Mouse (Mus musculus): ENCODE measurements around the gene Adamts2.

The Adamts2 gene

DNA sequence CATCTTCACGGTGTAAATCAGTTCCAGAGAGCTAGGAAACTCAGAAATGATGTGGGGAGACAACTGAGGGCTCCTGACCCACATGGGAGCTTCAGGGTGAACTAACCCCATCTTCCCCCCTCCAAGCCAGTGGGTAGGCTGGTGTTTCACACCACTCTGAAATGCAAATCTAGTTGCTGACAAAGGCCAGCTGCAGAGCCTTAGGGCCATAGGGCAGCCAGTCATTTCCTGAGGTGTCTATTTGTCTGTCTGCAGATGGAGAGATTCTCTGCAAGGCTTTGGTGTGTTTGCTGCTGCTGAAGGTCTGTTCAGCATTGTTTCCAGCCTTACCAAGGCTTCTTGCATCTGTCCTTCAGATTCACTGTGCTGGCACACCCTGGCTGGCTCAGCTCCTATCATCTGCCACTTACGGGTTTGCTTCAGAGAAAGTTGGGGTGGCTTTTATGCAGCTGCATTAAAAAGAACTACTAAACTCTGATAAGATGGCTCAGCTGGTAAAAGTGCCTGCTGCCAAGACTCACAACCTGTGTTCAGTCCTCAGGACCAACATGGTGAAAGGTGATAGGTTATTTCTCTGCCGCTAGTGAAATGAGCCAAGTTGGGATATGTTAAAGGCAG, 246.7 kb downstream of the Adamts2 start:
- no peak for DNase-seq (ENCODE audit: low read depth)

DNA sequence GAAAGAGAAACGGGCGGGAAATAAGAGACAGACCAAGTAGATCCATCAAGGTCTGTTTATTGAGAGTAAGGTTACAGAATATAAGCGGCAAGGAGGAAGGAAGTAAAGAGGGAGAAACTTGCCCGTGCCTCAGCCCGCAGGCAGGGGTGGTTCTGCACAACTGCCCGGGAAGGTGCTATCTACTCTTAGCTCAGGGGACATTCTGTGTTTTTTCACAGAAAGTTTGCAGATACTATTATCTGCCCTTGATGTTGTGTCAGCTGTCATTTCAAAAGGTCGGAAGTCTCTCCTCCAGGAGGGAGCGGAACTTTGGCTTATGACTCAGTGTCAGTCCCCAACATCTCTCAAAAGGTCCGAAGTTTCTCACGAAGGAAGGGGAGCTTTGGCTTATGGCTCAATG, 247.4 kb downstream of the Adamts2 start:
- no peak for DNase-seq (ENCODE audit: low read depth)

GRCm38 (mm10) chr11:50850177-50850735, 248.4 kb downstream of the Adamts2 start, which contains the start of gene Grm6:
Gene Grm6, plus strand, starts transcription at chr11:50850685.
- DNase-seq (ENCODE audit: low read depth), result no peak

DNA sequence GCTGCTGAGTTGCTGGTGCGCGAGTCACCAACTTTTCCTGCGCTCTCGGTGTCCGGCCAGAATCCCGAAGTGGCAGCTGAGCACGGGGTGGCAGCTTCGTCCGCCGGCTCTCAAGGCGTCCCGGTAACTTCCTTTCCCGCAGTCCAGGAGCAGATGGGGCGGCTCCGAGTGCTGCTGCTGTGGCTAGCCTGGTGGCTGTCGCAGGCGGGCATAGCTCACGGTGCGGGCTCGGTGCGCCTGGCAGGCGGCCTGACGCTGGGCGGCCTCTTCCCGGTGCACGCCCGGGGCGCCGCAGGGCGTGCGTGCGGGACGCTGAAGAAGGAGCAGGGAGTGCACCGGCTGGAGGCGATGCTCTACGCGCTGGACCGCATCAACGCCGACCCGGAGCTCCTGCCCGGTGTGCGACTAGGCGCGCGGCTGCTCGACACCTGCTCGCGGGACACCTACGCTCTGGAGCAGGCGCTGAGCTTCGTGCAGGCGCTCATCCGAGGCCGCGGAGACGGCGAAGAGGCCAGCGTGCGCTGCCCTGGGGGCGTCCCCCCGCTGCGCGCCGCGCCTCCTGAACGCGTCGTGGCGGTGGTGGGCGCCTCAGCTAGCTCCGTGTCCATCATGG, 249.2 kb downstream of the Adamts2 start:
- no peak for DNase-seq (ENCODE audit: low read depth)

Data from NIH3T3 (cell line).